Mouse (Mus musculus): ENCODE measurements around the gene Armh4. TPM values are rescaled to one million over a fixed set of nuclear protein-coding genes. Genes with fewer than 3 reads are reported as not detected.
"Not testable (repeated sequence)": the region's sequence is repeated elsewhere in the genome, so short reads cannot be mapped to it uniquely, and the experiment has no call there.

The Armh4 gene
- polyA plus RNA-seq, 1 experiment from 2014 or later, result 40.8 TPM

DNA sequence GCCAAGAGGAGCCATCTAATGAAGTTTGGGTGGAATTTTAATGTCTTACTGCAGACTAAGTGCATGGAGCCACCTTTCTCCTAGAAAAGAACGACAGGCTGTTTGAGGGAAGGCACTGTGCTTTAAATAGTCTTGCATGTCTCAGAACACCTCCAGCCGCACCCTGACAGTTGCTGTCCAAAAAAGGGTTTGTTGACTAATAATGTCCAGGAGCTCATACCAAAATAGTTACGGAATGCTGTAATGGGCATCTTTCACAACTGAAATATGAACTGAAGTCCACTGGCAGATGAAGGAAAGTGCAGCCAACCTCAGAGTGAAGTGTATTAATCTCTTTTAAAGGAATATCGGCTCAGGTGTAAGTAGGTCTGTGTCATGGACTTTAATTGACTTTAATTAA is 7.4 kb upstream of the Armh4 start:
- H3K4me2 ChIP-seq (ENCODE audit: low read depth, low read length), result peak overlapping the region; percentile 40
- WGBS, result 38% methylated on average over 4 of the region's 4 CpGs
- H3K9me3 ChIP-seq (replicated peaks; ENCODE audit: control insufficient read depth, low read length), result no peaks in the 10 kb centered on the region
- H3K27ac ChIP-seq (ENCODE audit: low read length), result peak overlapping the region; percentile 67
- H3K4me1 ChIP-seq (ENCODE audit: control insufficient read depth, insufficient read depth, low read length), result peaks cover 8% of the 10 kb centered on the region
- no peak overlapping the region for H3K9ac ChIP-seq (ENCODE audit: low read length)
- no peaks in the 10 kb centered on the region for H3K27me3 ChIP-seq (ENCODE audit: control insufficient read depth, insufficient read depth, low read length)
- ATAC-seq (replicated peaks; ENCODE audit: extremely low read depth, insufficient read depth, low FRiP score), result peak; percentile 73
- H3K36me3 ChIP-seq (ENCODE audit: control insufficient read depth, insufficient read depth), result no peaks in the 10 kb centered on the region
- H3K4me3 ChIP-seq (ENCODE audit: low read length), result no peak overlapping the region

DNA sequence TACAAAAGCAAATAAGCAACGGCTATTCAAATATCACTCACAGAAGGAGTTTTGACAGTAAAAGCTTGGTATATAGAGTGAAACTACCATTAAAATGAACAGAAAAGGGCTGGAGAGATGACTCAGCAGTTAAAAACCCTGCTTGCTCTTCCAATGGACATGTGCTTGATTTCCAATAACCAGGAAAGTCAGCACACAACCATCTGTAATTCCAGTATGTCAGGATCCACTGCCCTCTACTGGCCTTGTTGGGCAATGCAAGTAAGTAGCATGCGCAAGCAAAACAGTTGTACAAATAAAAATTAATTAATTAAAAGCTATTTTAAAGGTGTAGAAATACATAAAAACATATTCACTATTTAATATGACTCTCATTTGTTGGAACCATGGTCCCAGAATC is 2.6 kb upstream of the Armh4 start:
- no peaks in the 10 kb centered on the region for H3K36me3 ChIP-seq (ENCODE audit: control insufficient read depth, insufficient read depth)
- no peaks in the 10 kb centered on the region for H3K27me3 ChIP-seq (ENCODE audit: control insufficient read depth, insufficient read depth, low read length)
- WGBS, result 59% methylated on average over 2 of the region's 2 CpGs
- peaks cover 18% of the 10 kb centered on the region for H3K4me1 ChIP-seq (ENCODE audit: control insufficient read depth, insufficient read depth, low read length)
- no peak overlapping the region for H3K4me2 ChIP-seq (ENCODE audit: low read depth, low read length)
- no peaks in the 10 kb centered on the region for H3K9me3 ChIP-seq (replicated peaks; ENCODE audit: control insufficient read depth, low read length)
- H3K4me3 ChIP-seq (ENCODE audit: low read length), result no peak overlapping the region
- no peak overlapping the region for H3K27ac ChIP-seq (ENCODE audit: low read length)
- no peak overlapping the region for H3K9ac ChIP-seq (ENCODE audit: low read length)
- ATAC-seq (replicated peaks; ENCODE audit: extremely low read depth, insufficient read depth, low FRiP score), result no peak

GRCm38 (mm10) chr14:49783866-49784265 is 683 bp upstream of the Armh4 start:
- H3K27me3 ChIP-seq (ENCODE audit: control insufficient read depth, insufficient read depth, low read length), result no peaks in the 10 kb centered on the region
- ATAC-seq (replicated peaks; ENCODE audit: extremely low read depth, insufficient read depth, low FRiP score), result no peak
- peak overlapping the region; percentile 64 for H3K9ac ChIP-seq (ENCODE audit: low read length)
- no peak overlapping the region; the same call in 1 of the 2 replicates for H3K27ac ChIP-seq (ENCODE audit: low read length)
- 67% methylated on average over 4 of the region's 4 CpGs for WGBS
- H3K4me3 ChIP-seq (ENCODE audit: low read length), result peak overlapping the region; percentile 64; the same call in 1 of the 2 replicates
- peaks cover 14% of the 10 kb centered on the region for H3K4me1 ChIP-seq (ENCODE audit: control insufficient read depth, insufficient read depth, low read length)
- H3K4me2 ChIP-seq (ENCODE audit: low read depth, low read length), result peak overlapping the region; percentile 76
- no peaks in the 10 kb centered on the region for H3K9me3 ChIP-seq (replicated peaks; ENCODE audit: control insufficient read depth, low read length)
- H3K36me3 ChIP-seq (ENCODE audit: control insufficient read depth, insufficient read depth), result no peaks in the 10 kb centered on the region

DNA sequence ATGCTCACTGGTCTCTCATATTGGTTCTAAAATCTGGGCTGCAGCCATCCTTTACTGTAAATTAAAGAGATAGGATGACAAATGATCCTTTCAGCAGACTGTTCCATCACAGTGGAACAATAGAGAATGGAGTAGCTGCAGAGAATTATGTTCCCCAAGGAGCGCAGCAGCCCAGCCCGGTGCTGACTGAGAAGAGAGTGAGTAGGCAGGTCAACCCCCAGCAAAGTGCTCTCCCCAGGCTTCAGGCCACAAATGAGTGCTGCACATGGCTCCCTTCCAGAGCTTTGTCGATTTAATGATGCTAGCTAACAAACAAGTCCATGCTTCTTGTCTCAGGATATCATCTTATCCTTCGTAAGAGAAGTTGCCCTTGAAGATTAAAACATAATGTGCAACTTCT is 2.8 kb downstream of the Armh4 start:
- H3K9ac ChIP-seq (ENCODE audit: low read length), result no peak overlapping the region
- WGBS, result 56% methylated on average over 4 of the region's 4 CpGs
- no peak overlapping the region for H3K4me2 ChIP-seq (ENCODE audit: low read depth, low read length)
- H3K27me3 ChIP-seq (ENCODE audit: control insufficient read depth, insufficient read depth, low read length), result no peaks in the 10 kb centered on the region
- no peak overlapping the region for H3K27ac ChIP-seq (ENCODE audit: low read length)
- H3K4me1 ChIP-seq (ENCODE audit: control insufficient read depth, insufficient read depth, low read length), result peaks cover 16% of the 10 kb centered on the region
- H3K9me3 ChIP-seq (replicated peaks; ENCODE audit: control insufficient read depth, low read length), result no peaks in the 10 kb centered on the region
- H3K36me3 ChIP-seq (ENCODE audit: control insufficient read depth, insufficient read depth), result no peaks in the 10 kb centered on the region
- ATAC-seq (replicated peaks; ENCODE audit: extremely low read depth, insufficient read depth, low FRiP score), result no peak
- H3K4me3 ChIP-seq (ENCODE audit: low read length), result no peak overlapping the region

DNA sequence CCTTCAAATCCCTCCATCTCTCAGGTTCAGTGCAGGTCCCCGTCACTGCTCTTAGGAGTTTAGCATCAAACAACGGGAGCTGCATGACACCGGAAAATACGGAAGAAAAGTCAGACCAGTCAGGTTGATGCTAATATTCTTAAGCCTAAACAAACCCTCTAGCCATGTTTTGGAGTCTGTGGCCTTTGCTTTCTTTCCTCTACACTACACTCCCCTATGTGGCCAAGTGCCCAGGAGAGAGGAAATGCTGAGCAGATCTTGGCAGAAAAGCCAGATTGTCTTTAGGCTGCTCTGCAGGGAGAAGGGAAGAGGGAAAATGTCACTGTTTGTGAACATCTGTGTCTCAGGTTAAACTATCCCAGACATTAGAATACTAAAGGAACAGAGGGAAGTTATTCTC is 5.6 kb downstream of the Armh4 start:
- WGBS, result 67% methylated on average over 4 of the region's 4 CpGs

DNA sequence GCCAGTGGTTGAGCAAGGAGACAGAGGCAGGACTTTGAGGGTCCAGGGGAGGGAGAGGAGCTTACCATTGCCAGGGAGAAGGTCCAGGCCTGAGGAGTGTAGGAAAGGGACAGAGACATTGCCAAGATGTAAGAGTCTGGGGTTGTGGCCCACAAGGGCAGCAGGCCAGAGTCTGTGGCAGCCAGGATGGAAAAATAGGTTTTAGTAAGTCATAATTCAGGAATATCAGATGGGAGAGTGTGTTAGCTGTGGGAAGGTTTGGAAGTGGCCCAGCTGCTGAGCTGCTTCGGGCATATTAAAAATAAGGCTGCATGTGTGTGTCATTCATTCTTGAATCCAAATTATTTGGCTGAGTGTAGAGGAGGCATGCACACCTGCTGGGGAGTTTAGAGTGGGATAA is 11.4 kb downstream of the Armh4 start:
- Histone ChIP-seq H3K36me3 (ENCODE audit: control insufficient read depth, insufficient read depth) (peaks cover 2% of the 10 kb centered on the region; the same call in 1 of the 2 replicates), H3K27ac (ENCODE audit: low read length) (no peak overlapping the region), H3K4me1 (ENCODE audit: control insufficient read depth, insufficient read depth, low read length) (no peaks in the 10 kb centered on the region), H3K4me3 (ENCODE audit: low read length) (no peak overlapping the region), H3K9me3 (replicated peaks; ENCODE audit: control insufficient read depth, low read length) (no peaks in the 10 kb centered on the region), H3K4me2 (ENCODE audit: low read depth, low read length) (no peak overlapping the region), H3K27me3 (ENCODE audit: control insufficient read depth, insufficient read depth, low read length) (no peaks in the 10 kb centered on the region), H3K9ac (ENCODE audit: low read length) (no peak overlapping the region)
- 69% methylated on average over 1 of the region's 1 CpGs for WGBS
- ATAC-seq (replicated peaks; ENCODE audit: extremely low read depth, insufficient read depth, low FRiP score), result no peak

More for the DNA sequence above, 5.6 kb downstream of the Armh4 start:
- H3K9me3 ChIP-seq (replicated peaks; ENCODE audit: control insufficient read depth, low read length); H3K4me3 ChIP-seq (ENCODE audit: low read length); H3K36me3 ChIP-seq (ENCODE audit: control insufficient read depth, insufficient read depth); H3K4me2 ChIP-seq (ENCODE audit: low read depth, low read length); H3K27me3 ChIP-seq (ENCODE audit: control insufficient read depth, insufficient read depth, low read length); ATAC-seq (replicated peaks; ENCODE audit: extremely low read depth, insufficient read depth, low FRiP score); H3K9ac ChIP-seq (ENCODE audit: low read length); H3K27ac ChIP-seq (ENCODE audit: low read length): not testable (repeated sequence)
- peaks cover 12% of the 10 kb centered on the region; the same call in 1 of the 2 replicates for H3K4me1 ChIP-seq (ENCODE audit: control insufficient read depth, insufficient read depth, low read length)

DNA sequence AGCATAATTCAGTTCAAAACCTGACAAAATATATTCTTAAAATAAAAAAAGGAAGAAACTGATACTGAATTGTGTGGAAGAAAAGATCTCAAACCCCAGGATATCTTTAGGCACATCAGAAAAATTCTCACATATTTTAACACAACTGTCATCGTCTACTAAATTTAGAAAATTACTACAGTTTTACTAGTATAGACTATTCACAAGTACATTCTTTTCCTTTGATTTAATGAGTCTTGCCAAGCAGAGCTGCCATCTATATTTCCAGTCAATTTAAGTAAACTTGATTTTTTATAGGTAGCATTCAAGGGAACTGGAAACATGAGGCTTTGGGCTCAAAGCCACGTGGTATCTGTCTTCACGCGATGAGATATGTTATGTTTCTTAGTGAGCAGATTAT is 16.6 kb downstream of the Armh4 start:
- Histone ChIP-seq H3K4me3 (ENCODE audit: low read length) (no peak overlapping the region), H3K27ac (ENCODE audit: low read length) (no peak overlapping the region), H3K4me1 (ENCODE audit: control insufficient read depth, insufficient read depth, low read length) (no peaks in the 10 kb centered on the region), H3K9me3 (replicated peaks; ENCODE audit: control insufficient read depth, low read length) (no peaks in the 10 kb centered on the region), H3K36me3 (ENCODE audit: control insufficient read depth, insufficient read depth) (peaks cover 5% of the 10 kb centered on the region; the same call in 1 of the 2 replicates), H3K9ac (ENCODE audit: low read length) (no peak overlapping the region), H3K27me3 (ENCODE audit: control insufficient read depth, insufficient read depth, low read length) (no peaks in the 10 kb centered on the region), H3K4me2 (ENCODE audit: low read depth, low read length) (no peak overlapping the region)
- ATAC-seq (replicated peaks; ENCODE audit: extremely low read depth, insufficient read depth, low FRiP score), result no peak
- WGBS, result 75% methylated on average over 4 of the region's 4 CpGs

- 80% methylated on average over 1 of the region's 1 CpGs for WGBS
- H3K4me1 ChIP-seq (ENCODE audit: control insufficient read depth, insufficient read depth, low read length), result no peaks in the 10 kb centered on the region
- no peak overlapping the region for H3K27ac ChIP-seq (ENCODE audit: low read length)
- no peak overlapping the region for H3K9ac ChIP-seq (ENCODE audit: low read length)
- no peaks in the 10 kb centered on the region for H3K9me3 ChIP-seq (replicated peaks; ENCODE audit: control insufficient read depth, low read length)
- ATAC-seq (replicated peaks; ENCODE audit: extremely low read depth, insufficient read depth, low FRiP score), result no peak
- 0 out of 2 replicates have a peak, but pooled peaks cover 2% of the 10 kb centered on the region for H3K36me3 ChIP-seq (ENCODE audit: control insufficient read depth, insufficient read depth)
- no peak overlapping the region for H3K4me2 ChIP-seq (ENCODE audit: low read depth, low read length)
- H3K4me3 ChIP-seq (ENCODE audit: low read length), result no peak overlapping the region
- no peaks in the 10 kb centered on the region for H3K27me3 ChIP-seq (ENCODE audit: control insufficient read depth, insufficient read depth, low read length)
These were observed 27.3 kb downstream of the Armh4 start for GRCm38 (mm10) chr14:49755845-49756244.

DNA sequence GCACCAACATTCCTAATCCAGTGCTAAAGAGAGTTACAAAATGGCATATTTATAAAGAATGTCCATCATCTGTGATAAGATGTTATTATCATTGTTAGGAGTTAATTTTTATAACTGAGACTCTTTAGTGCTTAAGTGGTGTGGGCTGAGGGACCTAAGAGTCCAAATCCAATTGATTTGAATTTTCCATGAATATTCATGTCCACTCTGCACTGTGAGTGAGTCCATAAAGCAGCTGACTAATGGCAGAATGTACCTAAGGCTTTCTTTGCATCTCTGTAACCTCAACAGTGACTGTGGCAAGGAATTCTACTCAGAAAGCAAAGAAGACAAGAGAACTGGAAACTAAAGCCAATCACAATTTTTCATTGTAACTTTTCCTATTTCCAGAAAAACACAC is 30.6 kb downstream of the Armh4 start:
- H3K36me3 ChIP-seq (ENCODE audit: control insufficient read depth, insufficient read depth), result peaks cover 6% of the 10 kb centered on the region; the same call in 1 of the 2 replicates
- no peaks in the 10 kb centered on the region for H3K27me3 ChIP-seq (ENCODE audit: control insufficient read depth, insufficient read depth, low read length)
- H3K27ac ChIP-seq (ENCODE audit: low read length), result no peak overlapping the region
- ATAC-seq (replicated peaks; ENCODE audit: extremely low read depth, insufficient read depth, low FRiP score), result no peak
- H3K9ac ChIP-seq (ENCODE audit: low read length), result no peak overlapping the region
- H3K4me1 ChIP-seq (ENCODE audit: control insufficient read depth, insufficient read depth, low read length), result no peaks in the 10 kb centered on the region
- H3K9me3 ChIP-seq (replicated peaks; ENCODE audit: control insufficient read depth, low read length), result no peaks in the 10 kb centered on the region
- no peak overlapping the region for H3K4me3 ChIP-seq (ENCODE audit: low read length)
- no peak overlapping the region for H3K4me2 ChIP-seq (ENCODE audit: low read depth, low read length)

All from heart, embryonic 16.5 days (tissue).